8 mouse cellular contexts compared by ENCODE assay signal in the genomic region with DNA sequence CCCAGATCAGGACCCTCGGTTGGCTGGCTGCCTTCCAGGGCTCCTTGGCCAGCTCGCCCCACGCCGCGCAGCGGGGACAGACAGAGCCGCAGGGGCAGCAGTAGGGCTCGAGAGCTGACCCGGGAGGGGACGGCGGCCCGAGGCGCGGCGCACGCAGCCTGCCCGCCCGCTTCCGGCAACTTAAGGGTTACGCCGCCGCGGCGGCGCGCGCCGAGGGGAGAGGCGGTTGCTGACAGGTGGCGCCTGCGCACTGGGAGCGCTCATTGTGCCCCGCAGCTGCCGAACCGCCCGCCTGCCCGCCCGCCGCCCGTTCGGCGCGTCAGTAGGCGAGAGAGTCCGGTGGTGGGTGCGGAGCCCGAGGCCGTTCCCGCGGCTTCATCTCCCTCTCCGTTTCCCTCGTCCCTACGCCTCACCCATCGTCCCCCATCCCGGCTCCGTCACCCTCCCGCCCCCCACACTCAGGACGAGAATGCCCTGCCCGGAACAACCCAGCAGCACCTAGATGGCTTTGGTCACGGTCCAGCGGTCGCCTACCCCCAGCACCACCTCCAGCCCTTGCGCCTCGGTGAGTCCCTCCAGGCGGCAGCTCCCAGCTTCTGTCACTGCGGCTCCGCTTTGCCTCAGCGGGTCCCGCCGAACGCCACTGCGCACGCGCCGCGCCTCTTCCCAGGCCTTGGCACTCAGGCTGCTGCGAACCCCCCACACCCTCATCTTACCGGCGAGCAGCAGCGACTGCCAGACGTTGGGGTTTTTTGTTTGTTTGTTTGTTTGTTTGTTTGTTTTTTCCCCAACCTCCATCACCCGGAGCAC. TPM values are rescaled to one million over a fixed set of nuclear protein-coding genes. Genes with fewer than 3 reads are reported as not detected.
DNase-seq lines count a peak whose midpoint lies in the region; ATAC-seq lines count a peak whose summit lies in the region.

Gene Ssh2 (plus strand): TSS at position 337 of the 810 bp plus-strand sequence.

- H3K36me3 ChIP-seq in hindbrain, embryonic 15.5 days: no peaks in the 10 kb centered on the region

- peak within 1 kb of the TSS; percentile 68 for H3K4me2 ChIP-seq in hindbrain, embryonic 15.5 days

- H3K4me3 ChIP-seq in hindbrain, embryonic 15.5 days: peak within 1 kb of the TSS; percentile 68

- no peaks in the 10 kb centered on the region for H3K27me3 ChIP-seq in hindbrain, embryonic 15.5 days

- DNase-seq in WW6 (ENCODE audit: low read depth, low spot score): peak; percentile 77
- peak; percentile 81 to 88 for DNase-seq in cerebellum, postnatal 36 days
- DNase-seq in gastrocnemius, adult 18-20 months (ENCODE audit: low spot score): peak; percentile 71
- DNase-seq in left cerebral cortex, adult 11 months (ENCODE audit: low spot score): peak; percentile 58
- peak; percentile 80 for DNase-seq in lung, postnatal 36 days
- peak; percentile 94 for DNase-seq in retina, postnatal 1 day
- DNase-seq in thymus, postnatal 4 days: peak; percentile 92

- peak; percentile 91 for ATAC-seq in hindbrain, embryonic 15.5 days (ENCODE audit: low FRiP score, low read depth)

- WGBS in hindbrain, embryonic 15.5 days: under 1% methylated on average over 63 of the region's 82 CpGs

- peak within 1 kb of the TSS; percentile 96 for H3K27ac ChIP-seq in hindbrain, embryonic 15.5 days (replicated peaks)

- H3K4me1 ChIP-seq in hindbrain, embryonic 15.5 days (replicated peaks): peaks cover 30% of the 10 kb centered on the region

- H3K9ac ChIP-seq in hindbrain, embryonic 15.5 days: peak within 1 kb of the TSS; percentile 97

- no peaks in the 10 kb centered on the region for H3K9me3 ChIP-seq in hindbrain, embryonic 15.5 days

RNA-seq across cellular contexts. Expression of gene Ssh2, which starts in this region (rescaled TPM):
- 10 to 100 TPM; 49.1 to 49.3 TPM for total RNA-seq in gastrocnemius, adult 18-20 months (2021)
- 15.1 and 17.3 TPM in 2 replicates for polyA plus RNA-seq in hindbrain, embryonic 15.5 days (2015; fragmentation: Nextera tagmentation; extraction: Ambion mirVana)

Comparison
In these comparisons a context has a peak if more than half of its experiments do, and no peak if none do; other contexts are left out.
1. Peak in every context shown above with its lines: DNase-seq, ATAC-seq, H3K4me3 ChIP-seq and H3K27ac ChIP-seq.